Mouse (Mus musculus) brain, embryonic 14.5 days (tissue): ENCODE measurements around the gene Adrm1.

Source experiments
- CTCF ChIP-seq: fragments of 200-500 bp; IDR thresholded peaks from 2 replicates; pipeline ENCODE4 v1.5.1; 2012; ENCODE audit warnings: inconsistent platforms, mild to moderate bottlenecking, moderate library complexity, borderline replicate concordance; ENCODE audit not compliant: insufficient read depth, insufficient read length; ENCODE audit errors: extremely low read depth
- POLR2A ChIP-seq: fragments of 200-500 bp; IDR thresholded peaks from 2 replicates; pipeline ENCODE4 v1.6.1; 2012; ENCODE audit warnings: mild to moderate bottlenecking, inconsistent platforms, borderline replicate concordance; ENCODE audit not compliant: poor library complexity, insufficient read depth, insufficient read length, severe bottlenecking; ENCODE audit errors: extremely low read depth

- TF ChIP-seq POLR2A (no peak), CTCF (no peak)
Observed at GRCm38 (mm10) chr2:180212255-180212654, 41.0 kb downstream of the Adrm1 start.
